Mouse (Mus musculus): ENCODE results near the gene Actr5. TPM values are rescaled to one million over a fixed set of nuclear protein-coding genes. Genes with fewer than 3 reads are reported as not detected.

Actr5 gene
- polyA plus RNA-seq, 1 experiment from 2014 or later: 15.8 TPM

GRCm38 (mm10) chr2:158667671-158668432 lies 43.2 kb downstream of the Actr5 start:
- ATAC-seq (replicated peaks; ENCODE audit: low FRiP score): peak; percentile 15; the same call in 1 of the 2 replicates
- Histone ChIP-seq H3K27ac (ENCODE audit: low read depth, low read length) (no peak overlapping the region), H3K9me3 (ENCODE audit: control insufficient read depth, low read length) (no peaks in the 10 kb centered on the region), H3K27me3 (replicated peaks; ENCODE audit: control insufficient read depth, insufficient read depth, low read length) (peaks cover 58% of the 10 kb centered on the region), H3K9ac (ENCODE audit: low read depth, low read length) (0 out of 2 replicates have a peak overlapping the region, but pooled peaks have one; percentile 27), H3K36me3 (ENCODE audit: control insufficient read depth, insufficient read depth, low read length) (no peaks in the 10 kb centered on the region), H3K4me2 (peak overlapping the region; percentile 82), H3K4me1 (replicated peaks; ENCODE audit: control insufficient read depth, insufficient read depth, low read length) (no peaks in the 10 kb centered on the region), H3K4me3 (ENCODE audit: low read depth, low read length) (peak overlapping the region; percentile 51)
- WGBS: under 1% methylated on average over 54 of the region's 54 CpGs
- DNase-seq (ENCODE audit: low spot score): peak; percentile 52

- no peak overlapping the region for H3K9ac ChIP-seq (ENCODE audit: low read depth, low read length)
- no peak for DNase-seq (ENCODE audit: low spot score)
- H3K27me3 ChIP-seq (replicated peaks; ENCODE audit: control insufficient read depth, insufficient read depth, low read length): peaks cover 58% of the 10 kb centered on the region
- H3K27ac ChIP-seq (ENCODE audit: low read depth, low read length): no peak overlapping the region
- H3K36me3 ChIP-seq (ENCODE audit: control insufficient read depth, insufficient read depth, low read length): no peaks in the 10 kb centered on the region
- H3K4me1 ChIP-seq (replicated peaks; ENCODE audit: control insufficient read depth, insufficient read depth, low read length): no peaks in the 10 kb centered on the region
- H3K4me2 ChIP-seq: peak overlapping the region; percentile 82
- H3K4me3 ChIP-seq (ENCODE audit: low read depth, low read length): peak overlapping the region; percentile 51
- WGBS: 8% methylated on average over 23 of the region's 23 CpGs
- ATAC-seq (replicated peaks; ENCODE audit: low FRiP score): no peak
- no peaks in the 10 kb centered on the region for H3K9me3 ChIP-seq (ENCODE audit: control insufficient read depth, low read length)
These were observed 43.8 kb downstream of the Actr5 start for GRCm38 (mm10) chr2:158668433-158669010.

- H3K9ac ChIP-seq (ENCODE audit: low read depth, low read length): no peak overlapping the region
- H3K4me1 ChIP-seq (replicated peaks; ENCODE audit: control insufficient read depth, insufficient read depth, low read length): no peaks in the 10 kb centered on the region
- H3K4me2 ChIP-seq: no peak overlapping the region
- no peaks in the 10 kb centered on the region for H3K9me3 ChIP-seq (ENCODE audit: control insufficient read depth, low read length)
- peaks cover 58% of the 10 kb centered on the region for H3K27me3 ChIP-seq (replicated peaks; ENCODE audit: control insufficient read depth, insufficient read depth, low read length)
- DNase-seq (ENCODE audit: low spot score): no peak
- H3K36me3 ChIP-seq (ENCODE audit: control insufficient read depth, insufficient read depth, low read length): no peaks in the 10 kb centered on the region
- WGBS: 33% methylated on average over 13 of the region's 13 CpGs
- ATAC-seq (replicated peaks; ENCODE audit: low FRiP score): no peak
- H3K27ac ChIP-seq (ENCODE audit: low read depth, low read length): no peak overlapping the region
- H3K4me3 ChIP-seq (ENCODE audit: low read depth, low read length): no peak overlapping the region
These were observed 44.8 kb downstream of the Actr5 start for GRCm38 (mm10) chr2:158669199-158670195.

GRCm38 (mm10) chr2:158670571-158670970 lies 45.9 kb downstream of the Actr5 start:
- H3K27me3 ChIP-seq (replicated peaks; ENCODE audit: control insufficient read depth, insufficient read depth, low read length): peaks cover 52% of the 10 kb centered on the region
- H3K4me2 ChIP-seq: no peak overlapping the region
- H3K4me3 ChIP-seq (ENCODE audit: low read depth, low read length): no peak overlapping the region
- no peak for DNase-seq (ENCODE audit: low spot score)
- H3K9ac ChIP-seq (ENCODE audit: low read depth, low read length): no peak overlapping the region
- H3K36me3 ChIP-seq (ENCODE audit: control insufficient read depth, insufficient read depth, low read length): no peaks in the 10 kb centered on the region
- H3K27ac ChIP-seq (ENCODE audit: low read depth, low read length): no peak overlapping the region
- no peaks in the 10 kb centered on the region for H3K4me1 ChIP-seq (replicated peaks; ENCODE audit: control insufficient read depth, insufficient read depth, low read length)
- H3K9me3 ChIP-seq (ENCODE audit: control insufficient read depth, low read length): no peaks in the 10 kb centered on the region
- ATAC-seq (replicated peaks; ENCODE audit: low FRiP score): no peak
- WGBS: 54% methylated on average over 10 of the region's 10 CpGs

GRCm38 (mm10) chr2:158672829-158673228 lies 48.1 kb downstream of the Actr5 start:
- Histone ChIP-seq H3K27ac (ENCODE audit: low read depth, low read length) (no peak overlapping the region), H3K36me3 (ENCODE audit: control insufficient read depth, insufficient read depth, low read length) (no peaks in the 10 kb centered on the region), H3K4me1 (replicated peaks; ENCODE audit: control insufficient read depth, insufficient read depth, low read length) (no peaks in the 10 kb centered on the region), H3K9me3 (ENCODE audit: control insufficient read depth, low read length) (no peaks in the 10 kb centered on the region), H3K9ac (ENCODE audit: low read depth, low read length) (no peak overlapping the region), H3K27me3 (replicated peaks; ENCODE audit: control insufficient read depth, insufficient read depth, low read length) (peaks cover 30% of the 10 kb centered on the region), H3K4me3 (ENCODE audit: low read depth, low read length) (no peak overlapping the region), H3K4me2 (no peak overlapping the region)
- DNase-seq (ENCODE audit: low spot score) (no peak), ATAC-seq (replicated peaks; ENCODE audit: low FRiP score) (no peak)
- 26% methylated on average over 6 of the region's 6 CpGs for WGBS

- Histone ChIP-seq H3K4me2 (no peak overlapping the region), H3K27ac (ENCODE audit: low read depth, low read length) (no peak overlapping the region)
- no peak for ATAC-seq (replicated peaks; ENCODE audit: low FRiP score)
These were observed 48.8 kb downstream of the Actr5 start for GRCm38 (mm10) chr2:158673493-158673892.

GRCm38 (mm10) chr2:158674131-158674530 lies 49.4 kb downstream of the Actr5 start:
- H3K4me3 ChIP-seq (ENCODE audit: low read depth, low read length): no peak overlapping the region
- no peak overlapping the region for H3K9ac ChIP-seq (ENCODE audit: low read depth, low read length)
- WGBS: 67% methylated on average over 6 of the region's 6 CpGs
- no peaks in the 10 kb centered on the region for H3K9me3 ChIP-seq (ENCODE audit: control insufficient read depth, low read length)
- ATAC-seq (replicated peaks; ENCODE audit: low FRiP score): no peak
- H3K4me2 ChIP-seq: no peak overlapping the region
- DNase-seq (ENCODE audit: low spot score): no peak
- no peaks in the 10 kb centered on the region for H3K36me3 ChIP-seq (ENCODE audit: control insufficient read depth, insufficient read depth, low read length)
- no peak overlapping the region for H3K27ac ChIP-seq (ENCODE audit: low read depth, low read length)
- H3K27me3 ChIP-seq (replicated peaks; ENCODE audit: control insufficient read depth, insufficient read depth, low read length): peaks cover 17% of the 10 kb centered on the region
- no peaks in the 10 kb centered on the region for H3K4me1 ChIP-seq (replicated peaks; ENCODE audit: control insufficient read depth, insufficient read depth, low read length)

More at GRCm38 (mm10) chr2:158673493-158673892, 48.8 kb downstream of the Actr5 start:
- no peak for DNase-seq (ENCODE audit: low spot score)
- Histone ChIP-seq H3K9me3 (ENCODE audit: control insufficient read depth, low read length) (no peaks in the 10 kb centered on the region), H3K36me3 (ENCODE audit: control insufficient read depth, insufficient read depth, low read length) (no peaks in the 10 kb centered on the region), H3K27me3 (replicated peaks; ENCODE audit: control insufficient read depth, insufficient read depth, low read length) (peaks cover 23% of the 10 kb centered on the region), H3K4me3 (ENCODE audit: low read depth, low read length) (no peak overlapping the region), H3K9ac (ENCODE audit: low read depth, low read length) (no peak overlapping the region), H3K4me1 (replicated peaks; ENCODE audit: control insufficient read depth, insufficient read depth, low read length) (no peaks in the 10 kb centered on the region)
- 67% methylated on average over 4 of the region's 4 CpGs for WGBS

- Histone ChIP-seq H3K4me2 (no peak overlapping the region), H3K4me1 (replicated peaks; ENCODE audit: control insufficient read depth, insufficient read depth, low read length) (no peaks in the 10 kb centered on the region), H3K4me3 (ENCODE audit: low read depth, low read length) (no peak overlapping the region), H3K27me3 (replicated peaks; ENCODE audit: control insufficient read depth, insufficient read depth, low read length) (peaks cover 10% of the 10 kb centered on the region), H3K9me3 (ENCODE audit: control insufficient read depth, low read length) (no peaks in the 10 kb centered on the region), H3K9ac (ENCODE audit: low read depth, low read length) (no peak overlapping the region), H3K36me3 (ENCODE audit: control insufficient read depth, insufficient read depth, low read length) (no peaks in the 10 kb centered on the region), H3K27ac (ENCODE audit: low read depth, low read length) (no peak overlapping the region)
- DNase-seq (ENCODE audit: low spot score): no peak
- 76% methylated on average over 6 of the region's 7 CpGs for WGBS
- no peak for ATAC-seq (replicated peaks; ENCODE audit: low FRiP score)
These were observed 50.1 kb downstream of the Actr5 start for GRCm38 (mm10) chr2:158674759-158675158.
